Mouse (Mus musculus) stomach, embryonic 15.5 days (tissue): ENCODE data around the gene Lypd8. TPM values are rescaled to one million over a fixed set of nuclear protein-coding genes. Genes with fewer than 3 reads are reported as not detected.

Experiments
- ATAC-seq: fragments of 200-750 bp; cut with Nextera tagmentation; 2 replicates; pipeline ENCODE4 v1.8.0; 2017; ENCODE audit warnings: low read depth, moderate number of reproducible peaks, moderate TSS enrichment; ENCODE audit not compliant: insufficient read depth, low FRiP score
- H3K27ac ChIP-seq: fragments of 300-500 bp; sonication (generic); 2 replicates; pipeline ENCODE4 v1.5.1; 2015; ENCODE audit warnings: mild to moderate bottlenecking, inconsistent platforms
- H3K27me3 ChIP-seq: fragments of 300-500 bp; sonication (generic); replicated peaks from 2 replicates; pipeline ENCODE4 v1.6.1; 2015; ENCODE audit warnings: inconsistent platforms
- H3K36me3 ChIP-seq: fragments of 300-500 bp; sonication (generic); 2 replicates; pipeline ENCODE4 v1.6.1; 2015; ENCODE audit warnings: inconsistent platforms
- H3K4me1 ChIP-seq: fragments of 300-500 bp; sonication (generic); 2 replicates; pipeline ENCODE4 v1.6.1; 2015; ENCODE audit warnings: inconsistent platforms
- H3K4me2 ChIP-seq: fragments of 300-500 bp; sonication (generic); 2 replicates; pipeline ENCODE4 v1.6.1; 2015; ENCODE audit warnings: mild to moderate bottlenecking, inconsistent platforms
- H3K4me3 ChIP-seq: fragments of 300-500 bp; sonication (generic); replicated peaks from 2 replicates; pipeline ENCODE4 v1.5.1; 2015; ENCODE audit warnings: inconsistent platforms
- H3K9ac ChIP-seq: fragments of 300-500 bp; sonication (generic); 2 replicates; pipeline ENCODE4 v1.6.1; 2015; ENCODE audit warnings: inconsistent platforms
- H3K9me3 ChIP-seq: fragments of 300-500 bp; sonication (generic); 2 replicates; pipeline ENCODE4 v1.6.1; 2016; ENCODE audit warnings: inconsistent platforms
- WGBS: fragments of 180-500 bp; shearing (Covaris S2); methylation state at CpG from one replicate; pipeline ENCODE4 v1.1.7; 2015; 5-methylcytosine and 5-hydroxymethylcytosine counted together
- polyA plus RNA-seq: library from polyadenylated mRNA; unstranded; fragments of >200 nt; fragmentation: Nextera tagmentation; extraction: Ambion mirVana; gene quantifications from 2 replicates; pipeline ENCODE4 v1.2.1, GENCODE M21; 2015

Gene Lypd8
- polyA plus RNA-seq = 237 and 326 TPM in 2 replicates

DNA sequence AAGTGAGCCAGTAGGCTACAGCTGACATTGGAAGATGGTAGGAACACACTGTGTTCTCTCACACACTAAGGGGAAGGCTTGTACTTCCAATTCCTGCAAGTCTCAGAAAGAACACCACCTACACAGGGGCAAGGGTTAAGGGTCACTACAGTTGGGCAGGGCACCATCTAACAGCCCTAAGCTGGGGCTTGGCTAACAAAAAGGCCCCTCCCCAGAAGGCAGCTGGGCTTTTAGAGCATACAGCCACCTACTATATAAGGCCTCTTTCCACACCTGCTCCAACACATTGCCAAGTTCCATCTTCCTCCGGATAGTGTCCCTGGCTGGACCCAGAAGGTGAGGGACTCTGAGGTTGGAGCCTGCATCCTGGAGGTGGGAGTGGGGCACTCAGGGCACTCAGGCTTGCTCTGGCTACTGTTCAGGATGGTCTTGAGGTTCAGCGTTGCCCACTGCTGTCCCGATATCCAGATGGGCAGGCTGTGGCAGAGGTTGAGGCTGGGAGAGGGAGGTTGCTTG, at the start of gene Lypd8:
Gene Lypd8 (plus strand): TSS at position 281 of the 516 bp plus-strand sequence.
- no peaks in the 10 kb centered on the region for H3K27me3 ChIP-seq
- H3K9ac ChIP-seq = no peak within 1 kb of the TSS
- no peaks in the 10 kb centered on the region for H3K4me1 ChIP-seq
- no peak for ATAC-seq
- no peaks in the 10 kb centered on the region for H3K36me3 ChIP-seq
- H3K27ac ChIP-seq = no peak within 1 kb of the TSS
- H3K4me2 ChIP-seq = no peak within 1 kb of the TSS
- H3K4me3 ChIP-seq = no peak within 1 kb of the TSS; the same call in 1 of the 2 replicates
- 86% methylated on average over 3 of the region's 3 CpGs for WGBS
- no peaks in the 10 kb centered on the region for H3K9me3 ChIP-seq

- H3K27ac ChIP-seq = peak overlapping the region; percentile 87
- peak overlapping the region; percentile 84 for H3K4me2 ChIP-seq
- peak overlapping the region; percentile 93 for H3K4me3 ChIP-seq
- peak; percentile 2; the same call in 1 of the 2 replicates for ATAC-seq
- WGBS = under 1% methylated on average over 21 of the region's 21 CpGs
- peak overlapping the region; percentile 76 for H3K9ac ChIP-seq
- no peaks in the 10 kb centered on the region for H3K9me3 ChIP-seq
- H3K36me3 ChIP-seq = peaks cover 14% of the 10 kb centered on the region
- H3K27me3 ChIP-seq = no peaks in the 10 kb centered on the region
- H3K4me1 ChIP-seq = peaks cover 24% of the 10 kb centered on the region
Measured at GRCm38 (mm10) chr11:58329906-58330275, 49.0 kb upstream of the Lypd8 start.

DNA sequence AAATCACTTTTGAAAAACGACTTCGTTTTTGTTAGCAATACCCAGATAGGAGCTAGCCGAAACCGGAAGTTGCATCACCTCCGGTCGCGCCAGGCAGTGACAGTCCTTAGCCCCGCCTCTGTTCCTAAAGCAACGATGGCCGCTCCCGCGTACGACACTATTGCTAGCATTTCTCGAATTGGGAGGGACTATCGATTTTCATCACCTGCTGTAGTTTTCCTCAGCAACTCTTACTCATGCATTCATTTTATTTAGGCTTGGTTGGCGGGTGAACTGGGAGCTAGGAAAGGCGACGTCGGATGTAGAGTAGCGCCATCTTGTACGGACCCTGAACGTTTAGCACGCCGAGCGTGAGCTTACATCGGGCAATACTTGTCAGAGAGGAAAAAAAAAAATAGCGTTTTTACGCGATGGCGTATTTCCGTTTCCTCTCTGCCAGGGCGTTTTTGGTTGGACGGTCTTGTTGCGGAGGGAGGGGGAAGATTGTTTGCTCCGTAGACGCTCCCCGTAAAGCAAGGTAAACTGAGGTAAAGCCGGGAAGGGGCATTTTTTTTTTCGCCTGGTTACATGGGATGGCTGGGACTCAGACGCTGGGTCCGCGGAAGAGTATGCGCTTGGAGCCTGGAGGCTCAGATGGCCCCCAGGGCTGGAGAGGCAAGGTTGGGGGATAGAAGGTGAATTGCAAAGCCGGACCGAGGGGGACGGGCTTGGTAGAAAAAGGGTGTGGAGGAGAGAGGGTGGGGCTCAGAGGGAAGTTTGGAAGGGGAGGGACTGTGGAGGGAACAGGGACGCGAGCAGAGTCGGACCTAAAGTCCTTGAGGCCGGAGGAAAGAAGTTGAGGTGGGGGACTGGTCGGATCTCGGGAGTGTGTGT, 48.3 kb upstream of the Lypd8 start, which contains the start of the genes Zfp672 and Sh3bp5l:
Gene Zfp672 (minus strand): TSS at position 64 of the 873 bp plus-strand sequence.
Gene Sh3bp5l (plus strand): TSS at position 449 of the 873 bp plus-strand sequence.
- peak; percentile 93 for ATAC-seq
- under 1% methylated on average over 52 of the region's 52 CpGs for WGBS
- no peaks in the 10 kb centered on the region for H3K9me3 ChIP-seq
- H3K4me3 ChIP-seq = peak within 1 kb of the TSS; percentile 93
- H3K36me3 ChIP-seq = peaks cover 14% of the 10 kb centered on the region
- peak within 1 kb of the TSS; percentile 88 for H3K4me2 ChIP-seq
- no peaks in the 10 kb centered on the region for H3K27me3 ChIP-seq
- H3K4me1 ChIP-seq = peaks cover 24% of the 10 kb centered on the region
- peak within 1 kb of the TSS; percentile 79 for H3K9ac ChIP-seq
- peak within 1 kb of the TSS; percentile 87 for H3K27ac ChIP-seq

DNA sequence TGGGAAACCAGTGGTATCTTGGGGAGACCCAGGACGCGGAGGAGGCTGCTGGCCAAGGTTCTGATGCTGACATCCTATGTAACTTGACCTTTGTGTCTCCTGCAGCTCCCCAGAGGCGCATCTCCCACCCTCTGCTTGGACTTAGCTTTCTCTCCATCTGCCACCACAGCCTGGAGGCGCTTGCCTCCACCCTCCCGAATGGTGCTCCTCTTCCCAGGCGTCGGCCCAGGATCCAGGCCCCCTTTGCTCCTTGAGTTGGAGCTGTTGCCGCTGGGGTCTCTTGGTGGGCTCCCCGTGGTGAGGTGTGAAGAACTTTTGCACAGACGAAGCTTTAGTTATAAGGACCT, 47.7 kb upstream of the Lypd8 start:
- peaks cover 15% of the 10 kb centered on the region for H3K36me3 ChIP-seq
- 0 out of 2 replicates have a peak, but pooled peaks have one; percentile 1 for ATAC-seq
- H3K4me2 ChIP-seq = peak overlapping the region; percentile 88
- no peaks in the 10 kb centered on the region for H3K27me3 ChIP-seq
- peak overlapping the region; percentile 78; the same call in 1 of the 2 replicates for H3K27ac ChIP-seq
- WGBS = 17% methylated on average over 10 of the region's 10 CpGs
- peaks cover 24% of the 10 kb centered on the region for H3K4me1 ChIP-seq
- peak overlapping the region; percentile 79 for H3K9ac ChIP-seq
- peak overlapping the region; percentile 93 for H3K4me3 ChIP-seq
- H3K9me3 ChIP-seq = no peaks in the 10 kb centered on the region

- Histone ChIP-seq H3K27ac (no peak overlapping the region), H3K36me3 (peaks cover 18% of the 10 kb centered on the region)
- 86% methylated on average over 6 of the region's 6 CpGs for WGBS
Measured at GRCm38 (mm10) chr11:58331546-58331945, 47.3 kb upstream of the Lypd8 start.

GRCm38 (mm10) chr11:58334746-58335145, 44.1 kb upstream of the Lypd8 start:
- no peaks in the 10 kb centered on the region for H3K9me3 ChIP-seq
- H3K27ac ChIP-seq = no peak overlapping the region
- no peak overlapping the region for H3K9ac ChIP-seq
- no peak overlapping the region for H3K4me2 ChIP-seq
- H3K27me3 ChIP-seq = no peaks in the 10 kb centered on the region
- H3K36me3 ChIP-seq = peaks cover 22% of the 10 kb centered on the region
- ATAC-seq = no peak
- H3K4me1 ChIP-seq = peaks cover 19% of the 10 kb centered on the region
- H3K4me3 ChIP-seq = no peak overlapping the region
- 74% methylated on average over 3 of the region's 3 CpGs for WGBS

More at GRCm38 (mm10) chr11:58331546-58331945, 47.3 kb upstream of the Lypd8 start:
- no peak for ATAC-seq
- no peaks in the 10 kb centered on the region for H3K27me3 ChIP-seq
- H3K4me3 ChIP-seq = peak overlapping the region; percentile 93
- no peaks in the 10 kb centered on the region for H3K9me3 ChIP-seq
- H3K4me1 ChIP-seq = peaks cover 24% of the 10 kb centered on the region
- H3K4me2 ChIP-seq = peak overlapping the region; percentile 88
- H3K9ac ChIP-seq = peak overlapping the region; percentile 79

DNA sequence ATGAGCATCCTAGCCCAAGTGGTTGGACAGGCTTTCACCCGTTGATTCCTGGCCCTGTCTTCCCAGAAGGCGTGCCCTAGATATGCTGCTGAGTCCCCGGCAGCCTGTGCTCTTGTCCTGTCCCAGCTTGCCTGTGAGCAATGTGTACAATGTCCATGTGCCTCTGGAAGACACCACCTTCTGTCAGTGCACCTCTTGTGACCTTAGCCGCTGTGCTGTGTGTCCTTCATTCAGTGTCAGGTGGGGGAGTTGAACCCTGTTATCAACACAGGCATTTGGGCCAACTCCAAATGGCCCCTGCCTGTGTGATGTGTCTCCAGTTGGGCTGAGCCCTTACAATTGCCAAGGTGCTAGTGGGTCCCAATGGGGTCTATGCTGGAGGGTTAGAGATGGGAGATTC, 32.1 kb upstream of the Lypd8 start:
- Histone ChIP-seq H3K36me3 (peaks cover 34% of the 10 kb centered on the region), H3K9ac (no peak overlapping the region), H3K9me3 (no peaks in the 10 kb centered on the region)

GRCm38 (mm10) chr11:58350628-58351027, 28.2 kb upstream of the Lypd8 start:
- Histone ChIP-seq H3K4me3 (no peak overlapping the region), H3K36me3 (peaks cover 13% of the 10 kb centered on the region), H3K27ac (no peak overlapping the region), H3K4me1 (0 out of 2 replicates have a peak, but pooled peaks cover 6% of the 10 kb centered on the region), H3K9ac (no peak overlapping the region), H3K4me2 (no peak overlapping the region), H3K27me3 (no peaks in the 10 kb centered on the region), H3K9me3 (no peaks in the 10 kb centered on the region)
- WGBS = 73% methylated on average over 4 of the region's 4 CpGs
- no peak for ATAC-seq

More for the DNA sequence above, 32.1 kb upstream of the Lypd8 start:
- no peaks in the 10 kb centered on the region for H3K27me3 ChIP-seq
- H3K4me2 ChIP-seq = no peak overlapping the region
- 89% methylated on average over 4 of the region's 4 CpGs for whole genome bisulfite sequencing
- no peaks in the 10 kb centered on the region for H3K4me1 ChIP-seq
- no peak overlapping the region for H3K27ac ChIP-seq
- ATAC-seq = no peak
- H3K4me3 ChIP-seq = no peak overlapping the region

- H3K9me3 ChIP-seq = no peaks in the 10 kb centered on the region
- 73% methylated on average over 5 of the region's 5 CpGs for WGBS
- no peak overlapping the region for H3K4me2 ChIP-seq
- H3K4me1 ChIP-seq = 0 out of 2 replicates have a peak, but pooled peaks cover 6% of the 10 kb centered on the region
- no peaks in the 10 kb centered on the region for H3K27me3 ChIP-seq
- ATAC-seq = no peak
- no peak overlapping the region for H3K9ac ChIP-seq
- H3K27ac ChIP-seq = no peak overlapping the region
- no peak overlapping the region for H3K4me3 ChIP-seq
- H3K36me3 ChIP-seq = peaks cover 7% of the 10 kb centered on the region; the same call in 1 of the 2 replicates
Measured at GRCm38 (mm10) chr11:58351179-58351578, 27.7 kb upstream of the Lypd8 start.

DNA sequence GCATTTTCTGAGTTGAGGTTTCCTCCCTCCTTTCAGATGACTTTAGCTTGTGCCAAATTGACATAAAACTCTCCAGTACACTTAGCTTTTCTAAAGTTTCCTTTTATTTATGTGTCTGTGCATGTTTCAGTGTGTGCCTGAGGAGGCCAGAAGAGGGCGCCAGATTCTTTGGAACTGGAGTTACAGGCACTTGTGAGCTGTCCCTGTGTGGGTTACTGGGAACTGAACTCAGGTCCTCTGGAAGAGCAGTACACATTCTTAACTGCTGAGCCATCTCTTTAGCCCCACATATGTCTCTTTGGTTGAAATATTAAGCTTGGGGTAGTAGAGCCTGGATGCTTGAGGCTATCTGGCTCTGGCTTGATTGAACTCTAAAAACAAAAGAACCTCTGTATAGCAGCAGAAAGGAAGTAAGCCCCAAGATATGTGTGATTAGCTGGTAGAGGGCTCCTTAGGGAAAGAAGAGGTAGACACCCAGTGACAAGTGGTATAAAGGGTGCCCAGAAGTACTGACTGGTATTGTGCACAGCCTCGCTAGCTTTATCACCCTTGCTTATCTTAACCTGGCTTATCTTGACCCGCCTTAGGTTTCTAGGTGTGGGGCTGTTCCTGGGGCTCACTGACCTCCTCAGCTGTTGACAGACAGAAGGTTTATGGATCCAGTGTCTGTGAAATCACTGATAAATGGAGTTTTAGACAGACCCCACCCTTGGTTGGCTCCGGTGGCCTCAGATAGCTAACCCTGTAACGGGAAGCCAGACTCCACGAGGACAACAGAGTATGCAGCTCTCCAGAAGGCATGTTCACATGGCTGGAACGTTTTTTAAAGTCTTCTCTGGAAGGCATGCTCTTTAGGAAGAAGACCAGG, 25.9 kb upstream of the Lypd8 start:
- Histone ChIP-seq H3K4me3 (no peak overlapping the region), H3K27me3 (no peaks in the 10 kb centered on the region), H3K9ac (no peak overlapping the region), H3K36me3 (no peaks in the 10 kb centered on the region), H3K4me1 (0 out of 2 replicates have a peak, but pooled peaks cover 6% of the 10 kb centered on the region), H3K9me3 (no peaks in the 10 kb centered on the region), H3K4me2 (no peak overlapping the region), H3K27ac (peak overlapping the region; percentile 31; the same call in 1 of the 2 replicates)
- ATAC-seq = peak; percentile 91
- 31% methylated on average over 7 of the region's 7 CpGs for WGBS

DNA sequence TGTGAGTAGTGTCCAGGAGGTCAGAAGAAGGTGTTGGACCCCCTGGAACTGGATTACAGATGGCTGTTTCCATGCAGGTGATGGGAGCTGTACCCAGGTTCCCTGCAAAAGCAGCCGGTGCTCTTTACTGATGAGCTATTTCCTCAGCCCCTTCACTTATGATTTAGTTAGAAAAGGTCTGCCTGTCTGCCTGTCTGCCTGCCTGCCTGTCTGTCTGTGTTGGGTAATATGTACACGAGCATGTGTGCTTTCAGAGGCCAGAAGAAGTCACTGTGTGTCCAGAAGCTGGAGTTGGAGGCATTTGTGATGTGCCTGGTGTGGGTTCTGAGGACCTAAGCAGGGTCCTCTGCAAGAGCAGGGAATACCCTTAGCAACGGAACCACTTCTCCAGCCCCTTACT, 25.1 kb upstream of the Lypd8 start:
- Histone ChIP-seq H3K9ac (no peak overlapping the region), H3K27ac (peak overlapping the region; percentile 21; the same call in 1 of the 2 replicates), H3K4me2 (no peak overlapping the region), H3K9me3 (no peaks in the 10 kb centered on the region), H3K36me3 (no peaks in the 10 kb centered on the region), H3K4me3 (no peak overlapping the region), H3K27me3 (no peaks in the 10 kb centered on the region), H3K4me1 (0 out of 2 replicates have a peak, but pooled peaks cover 6% of the 10 kb centered on the region)
- ATAC-seq = no peak
- 58% methylated on average over 3 of the region's 3 CpGs for WGBS
